Mouse (Mus musculus) G1E (cell line): Measurements from ENCODE around the gene Rasa2. TPM values are rescaled to one million over a fixed set of nuclear protein-coding genes. Genes with fewer than 3 reads are reported as not detected.

Experiments
- ATAC-seq: 2 replicates; pipeline ENCODE4 v1.8.0; 2016; ENCODE audit warnings: mild to moderate bottlenecking; ENCODE audit not compliant: insufficient number of reproducible peaks, poor library complexity, low FRiP score, severe bottlenecking; ENCODE audit errors: extremely low read depth
- DNase-seq: peaks from one replicate; pipeline ENCODE4 v3.0.0; 2012; ENCODE audit warnings: low spot score
- H3K27me3 ChIP-seq: 2 replicates; pipeline ENCODE4 v1.6.1; 2012; ENCODE audit warnings: mild to moderate bottlenecking, low read length, inconsistent platforms; ENCODE audit not compliant: insufficient read depth
- H3K36me3 ChIP-seq: replicated peaks from 2 replicates; pipeline ENCODE3; 2012; ENCODE audit warnings: mild to moderate bottlenecking, inconsistent platforms
- H3K4me1 ChIP-seq: 2 replicates; pipeline ENCODE4 v1.6.1; 2012; ENCODE audit warnings: low read depth, low read length, inconsistent platforms, mixed read lengths; ENCODE audit not compliant: insufficient read depth
- H3K4me3 ChIP-seq: 2 replicates; pipeline ENCODE4 v1.5.1; 2012; ENCODE audit warnings: low read depth, mild to moderate bottlenecking, inconsistent platforms, low read length, moderate library complexity, mixed read lengths
- H3K9me3 ChIP-seq: replicated peaks from 2 replicates; pipeline ENCODE4 v1.6.1; 2012; ENCODE audit warnings: inconsistent platforms
- CTCF ChIP-seq: IDR thresholded peaks from 2 replicates; pipeline ENCODE4 v1.5.1; 2012; ENCODE audit warnings: low read depth, low read length, inconsistent platforms, mixed read lengths
- GATA1 ChIP-seq: IDR thresholded peaks from 2 replicates; pipeline ENCODE4 v1.6.1; 2012; ENCODE audit warnings: borderline replicate concordance, low read length, inconsistent platforms, mixed read lengths
- GATA2 ChIP-seq: IDR thresholded peaks from 2 replicates; pipeline ENCODE4 v1.6.1; 2012; ENCODE audit warnings: low read depth, low read length, inconsistent platforms, borderline replicate concordance
- POLR2AphosphoS5 ChIP-seq: IDR thresholded peaks from 2 replicates; pipeline ENCODE4 v1.6.1; 2012; ENCODE audit warnings: low read depth, low read length, inconsistent platforms; ENCODE audit not compliant: insufficient replicate concordance
- TAL1 ChIP-seq: conservative IDR thresholded peaks from 2 replicates; pipeline ENCODE4 v1.6.1; 2012; ENCODE audit warnings: low read depth, low read length, inconsistent platforms, mixed read lengths
- polyA plus RNA-seq: library from polyadenylated mRNA; stranded (reverse); fragments of >175 nt; gene quantifications from 2 replicates; pipeline ENCODE4 v1.2.3, GENCODE M21; 2012
- total RNA-seq, 2 experiments: library from RNA; stranded (forward) in 1 of 2; stranded (reverse) in 1 of 2; fragments of 200-1000 nt in 1 of 2; fragments of >200 nt in 1 of 2; fragmentation: Nextera tagmentation in 1 of 2; gene quantifications; 2 replicates each; pipeline ENCODE4 v1.2.3; 2014 to 2017

Gene Rasa2
- total and polyA plus RNA-seq, 3 experiments, result 3.2 to 74.8 (median 54.9) TPM

DNA sequence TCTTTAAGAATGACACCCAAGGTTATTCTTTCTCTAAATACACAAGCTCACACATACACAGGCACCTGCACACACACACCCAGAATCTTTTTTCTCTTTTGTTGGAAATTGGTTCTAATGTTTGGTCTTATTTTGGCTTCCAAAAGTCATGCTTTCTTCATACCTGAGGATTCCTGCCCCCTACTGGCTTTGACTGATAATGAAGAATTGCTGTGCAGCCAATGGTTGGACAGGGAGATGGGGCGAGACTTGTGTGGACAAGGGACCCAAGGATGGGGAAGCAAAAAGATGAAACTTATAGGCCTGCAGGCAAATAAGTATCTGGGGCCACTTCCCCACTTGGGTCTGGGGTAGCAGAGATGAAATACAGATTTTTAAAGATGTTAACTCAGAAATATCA lies 33.5 kb downstream of the Rasa2 start:
- Histone ChIP-seq H3K4me1 (peaks cover 11% of the 10 kb centered on the region), H3K36me3 (peaks cover 74% of the 10 kb centered on the region), H3K9me3 (no peaks in the 10 kb centered on the region), H3K27me3 (no peaks in the 10 kb centered on the region), H3K4me3 (no peak overlapping the region)
- TF ChIP-seq TAL1 (no peak), CTCF (no peak), GATA1 (no peak), GATA2 (no peak), POLR2AphosphoS5 (no peak)
- no peak for DNase-seq
- no peak for ATAC-seq

DNA sequence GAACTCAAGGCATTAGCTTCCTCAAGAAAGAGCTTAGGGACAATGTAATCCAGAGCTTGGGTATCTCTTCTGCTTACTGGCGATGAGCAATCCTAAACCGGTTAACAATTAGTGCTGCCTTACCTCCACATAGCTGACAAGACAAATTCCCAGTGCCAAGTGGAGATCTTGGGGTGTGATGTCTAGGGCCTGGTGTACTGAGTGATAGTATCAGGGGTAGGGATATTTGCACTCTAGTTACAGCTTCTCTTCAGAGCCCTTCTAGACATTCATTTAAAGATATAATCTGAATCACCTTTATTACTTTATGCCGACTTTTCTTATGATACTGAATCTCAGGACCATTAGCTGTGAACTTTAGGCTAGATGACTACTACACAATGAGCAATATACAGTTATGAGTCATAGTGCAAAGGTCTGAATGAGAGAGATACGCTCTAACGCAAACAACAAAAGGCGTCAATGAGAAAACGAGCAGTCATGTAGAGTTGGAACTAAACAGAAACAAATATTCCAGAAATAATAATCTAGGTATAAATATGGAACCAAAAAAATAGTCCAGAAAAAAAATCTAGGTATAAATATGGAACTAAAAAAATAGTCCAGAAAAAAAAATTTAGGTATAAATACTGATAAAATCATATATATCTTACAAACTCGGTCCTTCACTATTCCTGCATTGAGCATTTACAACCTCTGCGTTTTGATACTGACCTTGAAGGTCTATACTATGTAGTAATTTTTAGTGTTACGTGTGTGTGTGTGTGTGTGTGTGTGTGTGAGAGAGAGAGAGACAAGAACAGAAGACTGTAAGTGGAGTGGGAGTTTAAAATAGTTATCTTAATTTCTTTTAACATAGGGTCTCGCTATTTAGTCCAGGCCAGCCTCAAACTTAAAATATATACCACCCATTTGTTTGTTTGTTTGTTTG lies 38.5 kb downstream of the Rasa2 start:
- DNase-seq, result no peak
- Histone ChIP-seq H3K4me1 (peaks cover 11% of the 10 kb centered on the region), H3K4me3 (no peak overlapping the region), H3K9me3 (no peaks in the 10 kb centered on the region), H3K27me3 (no peaks in the 10 kb centered on the region), H3K36me3 (peaks cover 80% of the 10 kb centered on the region)
- ATAC-seq, result no peak
- no peak for TF ChIP-seq TAL1
- TF ChIP-seq GATA1, result no peak
- no peak for TF ChIP-seq POLR2AphosphoS5
- no peak for TF ChIP-seq CTCF
- TF ChIP-seq GATA2, result no peak

DNA sequence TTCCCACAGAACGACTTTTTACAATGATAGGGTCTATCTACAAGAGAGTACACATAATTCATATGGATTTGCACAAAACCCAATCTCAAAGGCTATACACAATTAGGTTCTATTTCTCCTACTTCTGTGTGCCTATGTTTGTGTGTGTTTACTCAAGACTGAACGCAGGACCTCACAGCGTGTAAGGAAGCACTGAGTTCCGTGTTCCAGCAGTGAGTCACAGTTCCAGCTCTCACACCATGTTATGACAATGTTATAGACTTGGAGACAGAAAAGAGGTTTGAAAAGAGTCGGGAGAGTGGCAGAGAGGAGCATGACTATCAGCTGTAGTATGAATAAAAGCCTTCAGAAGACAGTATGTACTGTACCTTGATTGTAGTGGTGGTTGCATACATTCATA lies 42.1 kb downstream of the Rasa2 start:
- Histone ChIP-seq H3K27me3 (no peaks in the 10 kb centered on the region), H3K4me3 (no peak overlapping the region), H3K4me1 (peaks cover 3% of the 10 kb centered on the region; the same call in 1 of the 2 replicates), H3K36me3 (peaks cover 77% of the 10 kb centered on the region), H3K9me3 (no peaks in the 10 kb centered on the region)
- TF ChIP-seq GATA1 (no peak), GATA2 (no peak), CTCF (no peak), POLR2AphosphoS5 (no peak), TAL1 (no peak)
- no peak for DNase-seq
- no peak for ATAC-seq

DNA sequence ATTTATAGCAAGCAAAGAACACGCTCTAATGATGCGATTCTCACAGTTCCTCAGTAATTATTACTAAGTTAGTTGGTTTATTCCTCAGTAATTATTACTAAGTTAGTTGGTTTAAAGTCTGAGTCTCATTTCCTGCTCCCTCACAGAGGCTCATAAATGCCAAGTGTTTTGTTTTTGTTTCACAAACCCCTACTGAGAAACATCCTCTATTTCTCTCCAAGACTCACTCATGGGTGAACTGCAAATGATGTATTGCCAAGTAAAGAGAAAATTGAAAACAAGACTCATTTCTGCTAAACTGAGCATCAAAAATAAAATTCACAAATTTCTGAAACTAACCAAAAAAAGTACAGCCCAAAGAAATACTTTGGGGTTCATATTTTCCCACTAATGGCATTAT lies 47.9 kb downstream of the Rasa2 start:
- H3K27me3 ChIP-seq, result no peaks in the 10 kb centered on the region
- no peak for TF ChIP-seq GATA1
- no peak for TF ChIP-seq GATA2
- no peak for TF ChIP-seq TAL1
- TF ChIP-seq CTCF, result no peak
- TF ChIP-seq POLR2AphosphoS5, result no peak
- no peaks in the 10 kb centered on the region for H3K9me3 ChIP-seq
- no peak overlapping the region for H3K4me3 ChIP-seq
- DNase-seq (no peak), ATAC-seq (no peak)
- H3K4me1 ChIP-seq, result peaks cover 9% of the 10 kb centered on the region
- peaks cover 89% of the 10 kb centered on the region for H3K36me3 ChIP-seq

- H3K4me1 ChIP-seq, result peaks cover 13% of the 10 kb centered on the region
- TF ChIP-seq TAL1 (no peak), GATA1 (no peak), POLR2AphosphoS5 (no peak), GATA2 (no peak), CTCF (no peak)
- no peak overlapping the region for H3K4me3 ChIP-seq
- peaks cover 89% of the 10 kb centered on the region for H3K36me3 ChIP-seq
- no peaks in the 10 kb centered on the region for H3K9me3 ChIP-seq
- DNase-seq, result no peak
- no peaks in the 10 kb centered on the region for H3K27me3 ChIP-seq
- no peak for ATAC-seq
These were observed 48.3 kb downstream of the Rasa2 start for GRCm38 (mm10) chr9:96583076-96583475.

DNA sequence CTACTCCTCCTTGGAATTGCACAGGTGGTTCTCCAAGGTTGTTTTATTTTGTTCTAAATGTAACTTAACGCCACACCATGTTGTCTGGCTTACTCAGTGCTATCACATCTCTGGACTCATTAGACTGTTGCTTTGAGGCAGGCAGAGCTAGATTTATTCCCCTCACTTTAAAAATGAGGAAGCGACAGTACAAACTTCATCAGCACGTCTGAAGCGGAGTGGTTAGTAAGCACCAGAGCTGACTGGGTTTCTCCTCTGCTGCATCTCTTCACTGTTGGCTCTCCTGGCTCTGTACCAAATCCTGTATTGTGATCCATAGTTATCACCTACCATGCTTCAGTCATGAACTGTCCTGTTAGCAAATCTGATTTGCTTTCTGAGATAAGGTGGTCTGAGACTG lies 53.2 kb downstream of the Rasa2 start:
- ATAC-seq (peak; percentile 34; the same call in 1 of the 2 replicates), DNase-seq (no peak)
- Histone ChIP-seq H3K4me3 (no peak overlapping the region), H3K4me1 (peaks cover 16% of the 10 kb centered on the region), H3K36me3 (peaks cover 84% of the 10 kb centered on the region), H3K27me3 (no peaks in the 10 kb centered on the region), H3K9me3 (no peaks in the 10 kb centered on the region)
- TF ChIP-seq GATA2, result no peak
- no peak for TF ChIP-seq GATA1
- no peak for TF ChIP-seq POLR2AphosphoS5
- TF ChIP-seq CTCF, result no peak
- TF ChIP-seq TAL1, result no peak
